Mouse (Mus musculus): ENCODE results near the gene Usp19.

DNA sequence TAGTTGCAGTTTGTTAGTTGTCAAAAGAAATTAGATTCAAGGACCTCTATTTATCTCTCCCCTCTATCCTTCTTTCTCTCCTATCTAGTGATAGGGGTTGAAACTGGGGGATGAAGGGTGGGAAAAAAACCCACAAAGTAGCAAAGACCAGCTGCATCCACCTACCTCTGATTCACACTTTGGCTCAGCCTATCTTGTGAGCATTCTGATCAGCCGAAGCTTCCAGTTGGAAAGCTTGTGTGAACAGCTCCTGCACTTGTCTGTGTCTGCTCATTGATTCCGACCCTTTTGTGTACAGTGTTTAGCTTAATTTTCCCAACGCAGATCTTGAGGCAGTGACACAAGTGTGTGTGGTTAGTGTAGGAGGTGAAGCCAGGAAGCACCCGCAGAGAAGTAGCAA, 36.9 kb upstream of the Usp19 start:
- TF ChIP-seq POLR2A (IDR thresholded peaks at IDR 0.05; ENCODE audit: control insufficient read depth, extremely low read depth, insufficient read depth, low read length, poor library complexity), result no peak
- no peak for TF ChIP-seq CTCF (IDR thresholded peaks at IDR 0.05; ENCODE audit: borderline replicate concordance, control insufficient read depth, extremely low read depth, insufficient read depth, low read length, poor library complexity)

All from thymus, adult 2 months (tissue).